Mouse (Mus musculus) hindbrain, embryonic 13.5 days (tissue): Measurements from ENCODE around the gene Ip6k1. TPM values are rescaled to one million over a fixed set of nuclear protein-coding genes. Genes with fewer than 3 reads are reported as not detected.

Experiments used
- ATAC-seq: fragments of 200-750 bp; cut with Nextera tagmentation; 2 replicates; pipeline ENCODE4 v1.8.0; 2017; ENCODE audit warnings: moderate TSS enrichment; ENCODE audit not compliant: low FRiP score
- H3K27ac ChIP-seq: fragments of 300-500 bp; sonication (generic); 2 replicates; pipeline ENCODE4 v1.5.1; 2015; ENCODE audit warnings: inconsistent platforms, mild to moderate bottlenecking, moderate library complexity
- H3K27me3 ChIP-seq: fragments of 300-500 bp; sonication (generic); 2 replicates; pipeline ENCODE4 v1.6.1; 2015; ENCODE audit warnings: mild to moderate bottlenecking, inconsistent platforms
- H3K36me3 ChIP-seq: fragments of 300-500 bp; sonication (generic); 2 replicates; pipeline ENCODE4 v1.6.1; 2015; ENCODE audit warnings: mild to moderate bottlenecking, inconsistent platforms
- H3K4me1 ChIP-seq: fragments of 300-500 bp; sonication (generic); replicated peaks from 2 replicates; pipeline ENCODE4 v1.6.1; 2015; ENCODE audit warnings: inconsistent platforms
- H3K4me2 ChIP-seq: fragments of 300-500 bp; sonication (generic); 2 replicates; pipeline ENCODE4 v1.6.1; 2015; ENCODE audit warnings: inconsistent platforms, mild to moderate bottlenecking, moderate library complexity
- H3K4me3 ChIP-seq: fragments of 300-500 bp; sonication (generic); 2 replicates; pipeline ENCODE4 v1.5.1; 2015; ENCODE audit warnings: mild to moderate bottlenecking, inconsistent platforms
- H3K9ac ChIP-seq: fragments of 300-500 bp; sonication (generic); 2 replicates; pipeline ENCODE4 v1.6.1; 2015; ENCODE audit warnings: mild to moderate bottlenecking, inconsistent platforms
- H3K9me3 ChIP-seq: fragments of 300-500 bp; sonication (generic); 2 replicates; pipeline ENCODE4 v1.6.1; 2016; ENCODE audit warnings: inconsistent platforms
- WGBS: fragments of 180-500 bp; shearing (Covaris S2); methylation state at CpG from one replicate; pipeline ENCODE4 v1.1.7; 2015; 5-methylcytosine and 5-hydroxymethylcytosine counted together
- polyA plus RNA-seq: library from polyadenylated mRNA; unstranded; fragments of >200 nt; fragmentation: Nextera tagmentation; extraction: Ambion mirVana; gene quantifications from 2 replicates; pipeline ENCODE4 v1.2.1, GENCODE M21; 2015

Gene Ip6k1
- polyA plus RNA-seq, 1 experiment from 2014 or later: 103 TPM

- peak overlapping the region; percentile 89 for H3K27ac ChIP-seq
- no peak for ATAC-seq
- H3K4me2 ChIP-seq: peak overlapping the region; percentile 87
- H3K9ac ChIP-seq: peak overlapping the region; percentile 76
- peaks cover 45% of the 10 kb centered on the region for H3K4me1 ChIP-seq
- H3K4me3 ChIP-seq: peak overlapping the region; percentile 64
- no peaks in the 10 kb centered on the region for H3K9me3 ChIP-seq
- peaks cover 35% of the 10 kb centered on the region for H3K27me3 ChIP-seq
- no peaks in the 10 kb centered on the region for H3K36me3 ChIP-seq
- 64% methylated on average over 9 of the region's 9 CpGs for WGBS
Measured at GRCm38 (mm10) chr9:107984754-107985055, 17.6 kb upstream of the Ip6k1 start.

GRCm38 (mm10) chr9:107985131-107986119 lies 16.9 kb upstream of the Ip6k1 start, which contains the start of gene Inka1:
Gene Inka1, minus strand, starts transcription at chr9:107985879.
- ATAC-seq: peak; percentile 79
- H3K9ac ChIP-seq: peak within 1 kb of the TSS; percentile 76
- H3K27ac ChIP-seq: peak within 1 kb of the TSS; percentile 89
- H3K27me3 ChIP-seq: peaks cover 35% of the 10 kb centered on the region
- under 1% methylated on average over 57 of the region's 58 CpGs for WGBS
- H3K9me3 ChIP-seq: no peaks in the 10 kb centered on the region
- H3K4me2 ChIP-seq: peak within 1 kb of the TSS; percentile 87
- H3K4me1 ChIP-seq: peaks cover 45% of the 10 kb centered on the region
- H3K36me3 ChIP-seq: no peaks in the 10 kb centered on the region
- peak within 1 kb of the TSS; percentile 64 for H3K4me3 ChIP-seq

GRCm38 (mm10) chr9:107986376-107986775 lies 15.9 kb upstream of the Ip6k1 start:
- Histone ChIP-seq H3K9ac (peak overlapping the region; percentile 19; the same call in 1 of the 2 replicates), H3K36me3 (no peaks in the 10 kb centered on the region), H3K27ac (peak overlapping the region; percentile 4; the same call in 1 of the 2 replicates), H3K4me2 (peak overlapping the region; percentile 87), H3K4me1 (peaks cover 41% of the 10 kb centered on the region), H3K27me3 (peaks cover 35% of the 10 kb centered on the region), H3K4me3 (peak overlapping the region; percentile 64), H3K9me3 (no peaks in the 10 kb centered on the region)
- 7% methylated on average over 18 of the region's 18 CpGs for WGBS
- ATAC-seq: peak; percentile 64

GRCm38 (mm10) chr9:107987950-107988349 lies 14.4 kb upstream of the Ip6k1 start:
- Histone ChIP-seq H3K27me3 (peaks cover 28% of the 10 kb centered on the region), H3K4me1 (peaks cover 26% of the 10 kb centered on the region), H3K36me3 (no peaks in the 10 kb centered on the region), H3K27ac (no peak overlapping the region), H3K4me3 (no peak overlapping the region), H3K4me2 (no peak overlapping the region), H3K9ac (no peak overlapping the region), H3K9me3 (no peaks in the 10 kb centered on the region)
- no peak for ATAC-seq
- 88% methylated on average over 3 of the region's 3 CpGs for WGBS

- no peak within 1 kb of the TSS for H3K4me3 ChIP-seq
- no peaks in the 10 kb centered on the region for H3K4me1 ChIP-seq
- ATAC-seq: no peak
- no peaks in the 10 kb centered on the region for H3K36me3 ChIP-seq
- H3K27ac ChIP-seq: no peak within 1 kb of the TSS
- no peak within 1 kb of the TSS for H3K9ac ChIP-seq
- 72% methylated on average over 2 of the region's 2 CpGs for WGBS
- peaks cover under 1% of the 10 kb centered on the region; the same call in 1 of the 2 replicates for H3K27me3 ChIP-seq
- no peaks in the 10 kb centered on the region for H3K9me3 ChIP-seq
- H3K4me2 ChIP-seq: no peak within 1 kb of the TSS
Measured at GRCm38 (mm10) chr9:107992197-107992596, 10.1 kb upstream of the Ip6k1 start, which contains the start of gene Cdhr4. Gene Cdhr4, plus strand, starts transcription at chr9:107992497.

- WGBS: 85% methylated on average over 11 of the region's 11 CpGs
- no peaks in the 10 kb centered on the region for H3K36me3 ChIP-seq
- no peak overlapping the region for H3K9ac ChIP-seq
- ATAC-seq: no peak
- no peaks in the 10 kb centered on the region for H3K9me3 ChIP-seq
- H3K27me3 ChIP-seq: no peaks in the 10 kb centered on the region
- H3K4me3 ChIP-seq: no peak overlapping the region
- H3K4me2 ChIP-seq: no peak overlapping the region
- H3K27ac ChIP-seq: no peak overlapping the region
- no peaks in the 10 kb centered on the region for H3K4me1 ChIP-seq
Measured at GRCm38 (mm10) chr9:107993013-107993412, 9.3 kb upstream of the Ip6k1 start.

- no peak for ATAC-seq
- Histone ChIP-seq H3K4me1 (no peaks in the 10 kb centered on the region), H3K4me3 (no peak overlapping the region), H3K9me3 (no peaks in the 10 kb centered on the region), H3K4me2 (no peak overlapping the region), H3K36me3 (no peaks in the 10 kb centered on the region), H3K27me3 (0 out of 2 replicates have a peak, but pooled peaks cover 3% of the 10 kb centered on the region), H3K9ac (no peak overlapping the region), H3K27ac (no peak overlapping the region)
- WGBS: 75% methylated on average over 2 of the region's 2 CpGs
Measured at GRCm38 (mm10) chr9:107994464-107994863, 7.8 kb upstream of the Ip6k1 start.

- H3K4me3 ChIP-seq: no peak overlapping the region
- no peak overlapping the region for H3K27ac ChIP-seq
- 94% methylated on average over 21 of the region's 21 CpGs for WGBS
- 0 out of 2 replicates have a peak, but pooled peaks cover 7% of the 10 kb centered on the region for H3K27me3 ChIP-seq
- no peaks in the 10 kb centered on the region for H3K9me3 ChIP-seq
- no peaks in the 10 kb centered on the region for H3K36me3 ChIP-seq
- ATAC-seq: no peak
- no peaks in the 10 kb centered on the region for H3K4me1 ChIP-seq
- no peak overlapping the region for H3K9ac ChIP-seq
- H3K4me2 ChIP-seq: no peak overlapping the region
Measured at GRCm38 (mm10) chr9:107995513-107995912, 6.8 kb upstream of the Ip6k1 start.

- Histone ChIP-seq H3K4me2 (no peak within 1 kb of the TSS), H3K36me3 (no peaks in the 10 kb centered on the region), H3K9ac (no peak within 1 kb of the TSS), H3K27me3 (0 out of 2 replicates have a peak, but pooled peaks cover 7% of the 10 kb centered on the region), H3K27ac (no peak within 1 kb of the TSS), H3K4me3 (no peak within 1 kb of the TSS), H3K4me1 (no peaks in the 10 kb centered on the region), H3K9me3 (no peaks in the 10 kb centered on the region)
- ATAC-seq: no peak
- 91% methylated on average over 5 of the region's 5 CpGs for WGBS
Measured at GRCm38 (mm10) chr9:107996049-107996448, 6.3 kb upstream of the Ip6k1 start, which contains the start of gene Gm20662. Gene Gm20662, plus strand, starts transcription at chr9:107996349.

GRCm38 (mm10) chr9:108002778-108003530 lies 653 bp downstream of the Ip6k1 start:
- WGBS: under 1% methylated on average over 47 of the region's 50 CpGs
- no peaks in the 10 kb centered on the region for H3K9me3 ChIP-seq
- H3K4me1 ChIP-seq: peaks cover 34% of the 10 kb centered on the region
- peak overlapping the region; percentile 81 for H3K4me2 ChIP-seq
- H3K27me3 ChIP-seq: 0 out of 2 replicates have a peak, but pooled peaks cover 7% of the 10 kb centered on the region
- H3K36me3 ChIP-seq: no peaks in the 10 kb centered on the region
- ATAC-seq: peak; percentile 67
- peak overlapping the region; percentile 97 for H3K4me3 ChIP-seq
- peak overlapping the region; percentile 97 for H3K27ac ChIP-seq
- H3K9ac ChIP-seq: peak overlapping the region; percentile 98

GRCm38 (mm10) chr9:108003531-108003890 lies 1.2 kb downstream of the Ip6k1 start:
- no peak for ATAC-seq
- no peaks in the 10 kb centered on the region for H3K9me3 ChIP-seq
- peak overlapping the region; percentile 98 for H3K9ac ChIP-seq
- peaks cover 34% of the 10 kb centered on the region for H3K4me1 ChIP-seq
- peak overlapping the region; percentile 81 for H3K4me2 ChIP-seq
- peak overlapping the region; percentile 97 for H3K27ac ChIP-seq
- 0 out of 2 replicates have a peak, but pooled peaks cover 7% of the 10 kb centered on the region for H3K27me3 ChIP-seq
- no peaks in the 10 kb centered on the region for H3K36me3 ChIP-seq
- 13% methylated on average over 8 of the region's 8 CpGs for WGBS
- H3K4me3 ChIP-seq: peak overlapping the region; percentile 97

- Histone ChIP-seq H3K9ac (no peak overlapping the region), H3K4me2 (no peak overlapping the region), H3K9me3 (no peaks in the 10 kb centered on the region), H3K27ac (no peak overlapping the region), H3K4me3 (no peak overlapping the region), H3K36me3 (peaks cover 7% of the 10 kb centered on the region), H3K4me1 (peaks cover 29% of the 10 kb centered on the region), H3K27me3 (no peaks in the 10 kb centered on the region)
- WGBS: 87% methylated on average over 5 of the region's 5 CpGs
- ATAC-seq: no peak
Measured at GRCm38 (mm10) chr9:108008041-108008440, 5.7 kb downstream of the Ip6k1 start.
